Mouse (Mus musculus) C2C12 (cell line): ENCODE measurements at regions not wholly inside any gene's neighbourhood (a gene's known extent, or its start where the extent isn't known, plus 50 kb on each side); places are given as distances from the start of the nearest gene placed in this dataset.

Experiments
- H3K27me3 ChIP-seq: one replicate; pipeline ENCODE4 v1.6.1; 2011; ENCODE audit not compliant: control insufficient read depth, insufficient read depth, insufficient read length
- H3K36me3 ChIP-seq: one replicate; pipeline ENCODE4 v1.6.1; 2011; ENCODE audit not compliant: control insufficient read depth, insufficient read depth
- H3K4me3 ChIP-seq: one replicate; pipeline ENCODE4 v1.5.1; 2011; ENCODE audit warnings: mild to moderate bottlenecking, control low read depth; ENCODE audit not compliant: poor library complexity, insufficient read depth, severe bottlenecking
- H3K79me2 ChIP-seq: one replicate; pipeline ENCODE4 v1.6.1; 2011; ENCODE audit not compliant: control insufficient read depth, insufficient read depth
- H3K79me3 ChIP-seq: one replicate; pipeline ENCODE4 v1.6.1; 2011; ENCODE audit warnings: low read depth, control low read depth
- H3ac ChIP-seq: one replicate; pipeline ENCODE3; 2011; ENCODE audit warnings: low read depth; ENCODE audit not compliant: control insufficient read depth, insufficient read length
- CEBPB ChIP-seq: IDR thresholded peaks from one replicate; pipeline ENCODE4 v1.6.1; 2011; ENCODE audit warnings: low read depth, mild to moderate bottlenecking, control low read depth, moderate library complexity
- CTCF ChIP-seq: IDR thresholded peaks from one replicate; pipeline ENCODE4 v1.5.1; 2011; ENCODE audit not compliant: control insufficient read depth, insufficient read depth, insufficient read length
- FOSL1 ChIP-seq: IDR thresholded peaks from one replicate; pipeline ENCODE4 v1.8.0; 2011; ENCODE audit warnings: mild to moderate bottlenecking, low read length; ENCODE audit not compliant: poor library complexity, insufficient read depth, severe bottlenecking
- MAX ChIP-seq: IDR thresholded peaks from one replicate; pipeline ENCODE4 v1.6.1; 2011; ENCODE audit warnings: mild to moderate bottlenecking, control low read depth
- MYOD1 ChIP-seq: IDR thresholded peaks from one replicate; pipeline ENCODE4 v1.6.1; 2011; ENCODE audit warnings: low read depth; ENCODE audit not compliant: control insufficient read depth, insufficient read length
- MYOG ChIP-seq: IDR thresholded peaks from one replicate; pipeline ENCODE4 v1.6.1; 2011; ENCODE audit not compliant: control insufficient read depth, insufficient read length; ENCODE audit errors: extremely low read depth
- USF1 ChIP-seq: IDR thresholded peaks from one replicate; pipeline ENCODE4 v1.6.1; 2011; ENCODE audit warnings: low read depth, mild to moderate bottlenecking, control low read depth, moderate library complexity

DNA sequence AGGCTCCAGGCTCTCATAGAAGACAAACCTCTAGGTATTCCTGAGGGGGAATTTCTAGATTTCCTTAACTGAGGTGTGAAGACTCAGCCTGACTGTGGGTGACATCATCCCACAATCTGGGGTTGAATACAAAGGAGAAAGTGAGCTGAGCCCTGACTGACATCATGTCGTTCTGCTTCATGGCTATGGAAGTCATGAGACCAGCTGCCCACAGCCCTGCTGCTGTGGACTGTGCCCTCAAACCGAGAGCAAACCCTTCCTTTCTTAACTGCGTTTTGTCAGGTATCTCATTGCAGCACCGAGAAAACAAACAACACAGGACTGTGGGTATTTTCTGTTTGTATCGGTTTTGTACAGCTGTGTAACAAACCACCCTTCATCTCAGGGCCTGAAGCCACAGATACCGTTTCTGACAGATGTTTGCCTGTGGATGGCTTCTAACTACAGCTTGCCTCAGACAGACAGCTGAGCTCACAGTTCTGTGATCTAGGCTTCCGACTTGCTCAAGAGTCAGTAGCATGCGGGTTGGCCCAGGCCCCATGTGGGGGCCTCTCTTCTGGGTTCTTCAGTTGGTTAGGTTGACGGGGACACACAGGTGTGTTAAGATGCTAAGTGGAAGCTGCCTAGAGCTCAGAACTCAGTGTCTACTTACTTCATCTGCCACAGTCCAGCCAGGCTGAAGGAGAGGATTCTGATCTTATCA lies 150.9 kb downstream of the Tpra1 start:
- no peaks in the 10 kb centered on the region for H3K27me3 ChIP-seq
- H3K36me3 ChIP-seq, result no peaks in the 10 kb centered on the region
- no peaks in the 10 kb centered on the region for H3K79me2 ChIP-seq
- TF ChIP-seq CTCF, result no peak
- TF ChIP-seq MYOG, result no peak
- no peak for TF ChIP-seq USF1
- TF ChIP-seq MAX, result no peak
- no peak overlapping the region for H3ac ChIP-seq
- H3K79me3 ChIP-seq, result no peaks in the 10 kb centered on the region
- H3K4me3 ChIP-seq, result no peak overlapping the region

DNA sequence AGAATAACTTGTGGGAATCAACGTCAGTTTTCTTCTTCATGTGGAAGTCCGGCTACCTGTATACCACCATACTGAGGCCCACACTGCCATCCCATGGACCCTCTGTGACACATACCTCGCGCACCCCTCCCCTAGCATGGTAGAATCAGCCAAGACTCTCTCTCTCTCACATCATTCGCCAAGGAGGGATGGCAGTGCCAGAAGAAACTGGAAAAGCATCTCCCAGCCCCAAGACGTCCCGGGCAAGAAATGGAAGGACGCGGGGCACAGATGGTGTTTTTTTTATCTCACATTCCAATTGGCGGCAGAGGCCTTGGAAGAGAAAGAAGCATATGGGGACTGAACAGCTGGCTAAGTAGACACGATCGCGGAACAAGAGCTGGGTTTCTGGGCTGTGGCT lies 152.0 kb downstream of the Tpra1 start:
- TF ChIP-seq FOSL1, result no peak
- no peak for TF ChIP-seq CTCF
- TF ChIP-seq USF1, result no peak
- no peak for TF ChIP-seq MAX
- TF ChIP-seq MYOG, result no peak
- no peak for TF ChIP-seq MYOD1
- TF ChIP-seq CEBPB, result no peak
- no peaks in the 10 kb centered on the region for H3K79me3 ChIP-seq
- H3K4me3 ChIP-seq, result no peak overlapping the region
- H3K79me2 ChIP-seq, result no peaks in the 10 kb centered on the region
- no peak overlapping the region for H3ac ChIP-seq
- H3K27me3 ChIP-seq, result no peaks in the 10 kb centered on the region
- H3K36me3 ChIP-seq, result no peaks in the 10 kb centered on the region

DNA sequence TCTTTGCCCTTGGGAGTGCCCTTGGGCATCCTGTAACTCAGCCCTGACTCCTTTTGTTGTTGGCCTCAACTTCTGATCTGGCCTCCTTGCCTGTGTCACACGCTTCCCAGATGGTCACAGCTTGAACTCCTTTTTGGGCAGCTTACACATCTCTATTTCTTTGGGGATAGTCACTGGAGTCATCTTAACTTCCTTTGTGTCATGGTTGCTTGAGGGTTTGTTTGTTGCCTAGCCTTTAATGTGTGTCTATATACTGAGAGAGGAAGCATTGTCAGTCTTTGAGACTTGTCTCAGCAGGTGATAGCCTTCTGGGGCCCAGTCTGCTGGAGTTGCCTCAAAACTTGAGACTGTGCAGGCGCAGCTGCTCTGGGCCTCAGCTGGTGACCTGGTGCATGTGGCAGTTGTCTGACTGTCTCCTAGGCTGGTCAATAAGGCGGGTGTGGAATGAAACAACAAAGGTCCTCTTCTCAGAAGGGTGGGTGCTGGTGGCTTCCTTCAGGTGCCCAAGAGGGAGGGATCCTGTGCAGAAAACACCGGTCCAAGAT lies 157.5 kb downstream of the Tpra1 start:
- Histone ChIP-seq H3K36me3 (no peaks in the 10 kb centered on the region), H3K79me3 (no peaks in the 10 kb centered on the region), H3K4me3 (no peak overlapping the region), H3K79me2 (no peaks in the 10 kb centered on the region), H3ac (no peak overlapping the region), H3K27me3 (no peaks in the 10 kb centered on the region)
- TF ChIP-seq CEBPB (no peak), MYOG (no peak), MAX (no peak), FOSL1 (no peak), USF1 (no peak), CTCF (no peak), MYOD1 (no peak)

DNA sequence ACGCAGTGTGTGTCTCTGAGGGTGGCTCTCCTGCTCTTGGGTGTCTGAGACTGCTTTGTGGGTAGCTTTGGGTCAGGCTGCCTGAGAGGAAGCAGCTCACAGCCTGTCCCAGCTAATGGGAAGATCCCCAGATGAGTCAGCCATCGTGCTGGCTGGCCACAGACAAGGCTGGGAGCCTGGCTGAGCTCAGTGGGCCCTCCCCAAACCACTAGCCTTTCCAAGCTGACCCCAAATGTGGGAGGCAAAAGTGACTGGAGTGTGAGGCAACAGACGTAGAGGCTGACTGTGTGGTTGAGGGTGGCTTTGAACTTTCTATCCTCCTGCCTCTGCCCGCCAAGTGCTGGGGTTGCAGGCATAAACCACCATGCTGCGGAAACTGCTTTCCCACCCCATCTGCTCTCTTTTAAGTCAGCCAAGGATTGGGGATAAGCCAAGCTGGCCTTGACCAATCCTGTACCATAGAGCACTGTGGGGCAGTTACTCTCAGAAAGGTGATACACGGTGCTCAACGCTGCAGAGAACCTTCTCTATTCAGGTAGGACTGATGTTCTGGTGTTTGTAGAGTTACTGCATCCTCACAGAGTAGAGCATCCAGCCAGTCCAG lies 163.0 kb downstream of the Tpra1 start:
- Histone ChIP-seq H3K4me3 (no peak overlapping the region), H3K36me3 (no peaks in the 10 kb centered on the region), H3K79me3 (no peaks in the 10 kb centered on the region), H3ac (peak overlapping the region; percentile 50), H3K27me3 (no peaks in the 10 kb centered on the region), H3K79me2 (no peaks in the 10 kb centered on the region)
- TF ChIP-seq CTCF, result no peak
- peak; percentile 65 for TF ChIP-seq CEBPB
- no peak for TF ChIP-seq USF1
- peak; percentile 35 for TF ChIP-seq MAX
- TF ChIP-seq FOSL1, result no peak
- TF ChIP-seq MYOD1, result no peak
- TF ChIP-seq MYOG, result no peak

DNA sequence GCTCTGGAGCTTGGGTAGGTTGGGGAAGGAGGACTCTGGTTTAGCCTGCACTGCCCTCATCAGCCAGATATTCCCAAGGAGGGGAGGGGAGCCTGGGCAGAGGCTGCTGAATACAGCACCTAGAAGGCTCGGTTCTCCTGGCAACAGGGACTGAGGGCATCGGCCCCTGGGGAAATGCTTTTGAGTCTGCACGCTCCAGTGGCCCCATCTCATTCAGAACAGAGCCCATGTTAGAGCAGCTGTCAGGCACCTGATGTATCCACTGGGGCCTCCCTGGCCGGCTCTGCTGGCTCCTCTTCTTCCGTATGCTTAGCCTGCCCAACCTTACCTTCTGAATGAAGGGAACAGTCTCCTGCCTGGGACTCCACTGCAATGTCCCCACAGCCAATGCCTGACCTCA lies 164.5 kb downstream of the Tpra1 start:
- no peaks in the 10 kb centered on the region for H3K27me3 ChIP-seq
- TF ChIP-seq FOSL1 (no peak), MAX (no peak), CTCF (no peak), MYOG (no peak), CEBPB (no peak), USF1 (no peak), MYOD1 (no peak)

More for the DNA sequence above, 164.5 kb downstream of the Tpra1 start:
- H3K4me3 ChIP-seq, result no peak overlapping the region
- no peaks in the 10 kb centered on the region for H3K79me3 ChIP-seq
- H3K79me2 ChIP-seq, result no peaks in the 10 kb centered on the region
- no peak overlapping the region for H3ac ChIP-seq
- H3K36me3 ChIP-seq, result no peaks in the 10 kb centered on the region
